In the genomic region with DNA sequence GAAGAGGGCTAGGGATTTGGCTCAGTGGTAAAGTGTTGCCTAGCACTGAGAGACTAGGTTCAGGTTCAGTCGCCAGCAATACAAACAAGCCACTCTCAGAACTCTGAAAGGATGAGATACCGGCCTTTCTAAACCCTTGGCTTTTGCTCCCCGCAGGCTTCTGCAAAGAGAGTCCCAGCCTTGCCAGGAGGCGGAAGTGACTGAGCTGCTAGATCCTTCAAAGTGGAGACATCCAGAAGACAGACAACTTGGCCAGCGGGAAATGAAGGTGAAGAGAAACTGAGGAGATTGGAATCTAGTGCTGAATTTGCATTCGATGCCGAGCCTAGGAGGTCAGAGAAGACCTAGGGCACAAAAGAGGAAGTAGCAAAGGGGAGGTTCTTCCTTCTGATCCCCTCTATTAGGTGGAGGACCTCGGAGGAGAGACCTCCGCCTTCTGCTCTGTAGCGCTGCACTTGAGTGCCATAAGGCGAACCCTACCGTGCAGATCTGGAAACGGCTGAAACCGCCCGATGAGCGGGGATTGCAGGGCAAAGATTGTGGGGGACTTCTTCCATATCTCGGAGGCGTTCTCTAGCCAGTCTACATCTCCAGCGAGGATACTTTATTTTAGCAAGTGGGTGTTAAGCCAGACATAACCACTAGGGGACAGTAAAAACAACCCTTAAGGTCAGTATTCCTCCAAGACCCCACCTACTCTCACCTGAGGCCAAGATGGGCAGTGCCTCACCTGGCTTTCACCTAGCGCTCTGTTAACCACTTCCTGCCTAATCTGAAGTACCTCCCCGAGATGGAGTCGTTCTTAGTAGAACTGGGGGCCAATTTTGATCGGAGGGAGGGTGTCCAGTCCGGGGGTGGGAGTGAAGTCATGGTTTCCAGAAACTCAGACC, we compare ENCODE assay signal across 8 mouse cellular contexts. TPM values are rescaled to one million over a fixed set of nuclear protein-coding genes. Genes with fewer than 3 reads are reported as not detected.
DNase-seq lines count a peak whose midpoint lies in the region; ATAC-seq and TF ChIP-seq lines count a peak whose summit lies in the region.

No protein-coding gene starts in this region.

- peak overlapping the region; percentile 56 for H3K9ac ChIP-seq in lung, postnatal 0 days (replicated peaks; ENCODE audit: low read depth)

- peak; percentile 85 for DNase-seq in 3T3-L1 (ENCODE audit: low read depth, low spot score)
- DNase-seq in CD4-positive, CD25-positive, alpha-beta regulatory T cell, adult 2 months (ENCODE audit: low read depth, low spot score), result peak; percentile 80
- DNase-seq in cerebellum, adult 9-11 months, result peak; percentile 87
- DNase-seq in kidney, adult 18-20 months, result peak; percentile 72
- peak; percentile 93 for DNase-seq in lung, postnatal 0 days (ENCODE audit: low spot score)
- DNase-seq in retina, postnatal 1 day, result peak; percentile 84
- no peak for DNase-seq in right cerebral cortex, postnatal 4 days

- no peak for TF ChIP-seq EP300 in lung, postnatal 0 days (IDR thresholded peaks at IDR 0.05)

- peak overlapping the region; percentile 55 for H3K4me3 ChIP-seq in lung, postnatal 0 days (ENCODE audit: low read depth, low read length)

- no peaks in the 10 kb centered on the region for H3K27me3 ChIP-seq in lung, postnatal 0 days (replicated peaks; ENCODE audit: insufficient read depth, low read length)

- H3K9me3 ChIP-seq in lung, postnatal 0 days (ENCODE audit: low read length), result no peaks in the 10 kb centered on the region

- no peaks in the 10 kb centered on the region for H3K36me3 ChIP-seq in lung, postnatal 0 days (ENCODE audit: insufficient read depth, low read length)

- peak; percentile 49 for ATAC-seq in granulocyte monocyte progenitor cell, adult 5-6 weeks (replicated peaks; ENCODE audit: poor library complexity, severe bottlenecking)
- peak; percentile 36 for ATAC-seq in lung, postnatal 0 days

- TF ChIP-seq CTCF in lung, postnatal 0 days (IDR thresholded peaks at IDR 0.05), result peak; percentile 93

- 6% methylated on average over 24 of the region's 24 CpGs for WGBS in lung, postnatal 0 days

- peaks cover 6% of the 10 kb centered on the region; the same call in 1 of the 2 replicates for H3K4me1 ChIP-seq in lung, postnatal 0 days (ENCODE audit: insufficient read depth, low read depth, low read length)

- H3K4me2 ChIP-seq in lung, postnatal 0 days (replicated peaks; ENCODE audit: low read depth, low read length), result peak overlapping the region; percentile 95

- H3K27ac ChIP-seq in lung, postnatal 0 days (ENCODE audit: low read length), result peak overlapping the region; percentile 89

RNA-seq across cellular contexts. Expression of a gene that starts 5.0 kb away (rescaled TPM):
- total RNA-seq in granulocyte monocyte progenitor cell, adult 5-6 weeks (2014; fragmentation: Nextera tagmentation), result 8.7 and 13.0 TPM in 2 replicates
- total RNA-seq in granulocyte monocyte progenitor cell, adult 5-6 weeks (2017), result 1.6 and 2.6 TPM in 2 replicates
- 10.7 and 12.3 TPM in 2 replicates for polyA plus RNA-seq in lung, postnatal 0 days (2015; fragmentation: Nextera tagmentation; extraction: Ambion mirVana)

RNA-seq across cellular contexts. Expression of a gene that starts 22.8 kb away (rescaled TPM):
- total RNA-seq in granulocyte monocyte progenitor cell, adult 5-6 weeks (2014; fragmentation: Nextera tagmentation), result not detected in 2 replicates
- total RNA-seq in granulocyte monocyte progenitor cell, adult 5-6 weeks (2017), result not detected in 2 replicates
- 2.2 and 2.3 TPM in 2 replicates for polyA plus RNA-seq in lung, postnatal 0 days (2015; fragmentation: Nextera tagmentation; extraction: Ambion mirVana)

RNA-seq across cellular contexts. Expression of a gene that starts 36.6 kb away (rescaled TPM):
- total RNA-seq in granulocyte monocyte progenitor cell, adult 5-6 weeks (2014; fragmentation: Nextera tagmentation), result not detected in 2 replicates
- not detected in 2 replicates for total RNA-seq in granulocyte monocyte progenitor cell, adult 5-6 weeks (2017)
- polyA plus RNA-seq in lung, postnatal 0 days (2015; fragmentation: Nextera tagmentation; extraction: Ambion mirVana), result not detected in 2 replicates

RNA-seq across cellular contexts. Expression of a gene that starts 59.2 kb away (rescaled TPM):
- 22.4 and 46.8 TPM in 2 replicates for total RNA-seq in granulocyte monocyte progenitor cell, adult 5-6 weeks (2014; fragmentation: Nextera tagmentation)
- total RNA-seq in granulocyte monocyte progenitor cell, adult 5-6 weeks (2017), result 22.5 and 45.1 TPM in 2 replicates
- 24.2 and 24.5 TPM in 2 replicates for polyA plus RNA-seq in lung, postnatal 0 days (2015; fragmentation: Nextera tagmentation; extraction: Ambion mirVana)
